Mouse (Mus musculus) CH12F3 (cell line): ENCODE data around the gene Tmub2.

Experiments used
- in situ Hi-C: fragments of 300-500 bp; cut with MboI; formaldehyde crosslinking; loops from 2 replicates; pipeline ENCODE4 v1.14.3; 2020; ENCODE audit warnings: low sequenced_read_pairs

Tmub2 gene

GRCm38 (mm10) chr11:102284501-102285094, at the start of gene Tmub2:
Gene Tmub2, plus strand, starts transcription at chr11:102284931.
- in situ Hi-C loops, result no loop called here

GRCm38 (mm10) chr11:102236022-102236421, 48.7 kb upstream of the Tmub2 start:
- in situ Hi-C loops, result no loop called here

- in situ Hi-C loops, result no loop called here
Measured at GRCm38 (mm10) chr11:102240636-102241035, 44.1 kb upstream of the Tmub2 start.

GRCm38 (mm10) chr11:102241246-102241645, 43.5 kb upstream of the Tmub2 start:
- in situ Hi-C loops, result no loop called here

GRCm38 (mm10) chr11:102241874-102242273, 42.9 kb upstream of the Tmub2 start:
- in situ Hi-C loops, result no loop called here

GRCm38 (mm10) chr11:102244926-102245449, 39.7 kb upstream of the Tmub2 start:
- in situ Hi-C loops, result no loop called here

- in situ Hi-C loops, result no loop called here
Measured at GRCm38 (mm10) chr11:102245581-102246272, 39.0 kb upstream of the Tmub2 start.

- in situ Hi-C loops, result no loop called here
Measured at GRCm38 (mm10) chr11:102246273-102246635, 38.5 kb upstream of the Tmub2 start.

GRCm38 (mm10) chr11:102246871-102247270, 37.9 kb upstream of the Tmub2 start:
- in situ Hi-C loops, result no loop called here

- in situ Hi-C loops, result no loop called here
Measured at GRCm38 (mm10) chr11:102248630-102249230, 36.0 kb upstream of the Tmub2 start, which contains the start of gene BC030867. Gene BC030867, plus strand, starts transcription at chr11:102248882.

- in situ Hi-C loops, result no loop called here
Measured at GRCm38 (mm10) chr11:102249351-102250090, 35.2 kb upstream of the Tmub2 start.

GRCm38 (mm10) chr11:102257514-102257913, 27.2 kb upstream of the Tmub2 start:
- in situ Hi-C loops, result no loop called here

- in situ Hi-C loops, result no loop called here
Measured at GRCm38 (mm10) chr11:102258095-102258494, 26.6 kb upstream of the Tmub2 start.

- in situ Hi-C loops, result no loop called here
Measured at GRCm38 (mm10) chr11:102258521-102258920, 26.2 kb upstream of the Tmub2 start.

GRCm38 (mm10) chr11:102263211-102263610, 21.5 kb upstream of the Tmub2 start:
- in situ Hi-C loops, result no loop called here

GRCm38 (mm10) chr11:102265816-102266215, 18.9 kb upstream of the Tmub2 start:
- in situ Hi-C loops, result no loop called here

- in situ Hi-C loops, result no loop called here
Measured at GRCm38 (mm10) chr11:102266631-102267355, 17.9 kb upstream of the Tmub2 start.

- in situ Hi-C loops, result no loop called here
Measured at GRCm38 (mm10) chr11:102267480-102267879, 17.3 kb upstream of the Tmub2 start.

GRCm38 (mm10) chr11:102268520-102269244, 16.0 kb upstream of the Tmub2 start, which contains the start of gene Asb16:
Gene Asb16, plus strand, starts transcription at chr11:102268743.
- in situ Hi-C loops, result no loop called here

- in situ Hi-C loops, result no loop called here
Measured at GRCm38 (mm10) chr11:102276411-102276915, 8.3 kb upstream of the Tmub2 start.
